Mouse (Mus musculus): Measurements from ENCODE around the gene Ctnna3.

- TF ChIP-seq CTCF (IDR thresholded peaks at IDR 0.05; ENCODE audit: borderline replicate concordance, insufficient read depth, low read depth, low read length): no peak
- TF ChIP-seq POLR2A (IDR thresholded peaks at IDR 0.05; ENCODE audit: borderline replicate concordance, insufficient read depth, low read length): no peak
Measured at GRCm38 (mm10) chr10:63388948-63389347, 41.0 kb upstream of the Ctnna3 start.
